Mouse (Mus musculus): ENCODE measurements at regions not wholly inside any gene's neighbourhood (a gene's known extent, or its start where the extent isn't known, plus 50 kb on each side); places are given as distances from the start of the nearest gene placed in this dataset.

DNA sequence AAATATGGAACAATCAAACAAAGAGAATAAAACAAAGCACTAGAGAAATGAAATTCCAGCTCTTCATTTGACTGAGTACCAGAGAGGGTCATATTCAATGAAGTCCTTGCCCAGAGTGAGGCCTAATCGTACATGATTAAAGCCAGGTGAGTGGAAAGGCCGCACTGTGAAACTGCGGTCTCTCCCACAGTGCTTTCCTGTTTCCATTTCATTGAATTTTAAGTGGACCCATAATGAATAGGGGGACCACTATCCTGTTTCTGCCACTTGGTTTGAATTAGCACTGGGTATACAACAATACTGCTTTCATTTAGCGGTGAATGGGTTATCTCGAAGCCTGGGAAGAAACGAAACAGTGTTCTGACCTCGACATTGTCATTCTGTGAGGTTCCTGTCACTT lies 144.2 kb upstream of the Dkk2 start:
- TF ChIP-seq CTCF (IDR thresholded peaks at IDR 0.05; ENCODE audit: extremely low read depth, insufficient read depth, low read length) = no peak
- no peak for TF ChIP-seq POLR2A (IDR thresholded peaks at IDR 0.05; ENCODE audit: extremely low read depth, insufficient read depth, low read length)
